Mouse (Mus musculus) CH12.LX (cell line): ENCODE measurements around the gene Tmem44.

ENCODE experiments used
- BHLHE40 ChIP-seq: IDR thresholded peaks from 2 replicates; pipeline ENCODE4 v1.6.1; 2011; ENCODE audit warnings: mild to moderate bottlenecking, low read depth, low read length, improper control_type of control experiment
- CHD2 ChIP-seq: IDR thresholded peaks from 2 replicates; pipeline ENCODE4 v1.6.1; 2011; ENCODE audit warnings: low read length, improper control_type of control experiment
- MAFK ChIP-seq: IDR thresholded peaks from 2 replicates; pipeline ENCODE4 v1.6.1; 2011; ENCODE audit warnings: low read length, improper control_type of control experiment; ENCODE audit not compliant: insufficient replicate concordance
- MYC ChIP-seq: IDR thresholded peaks from 2 replicates; pipeline ENCODE4 v1.6.1; 2011; ENCODE audit warnings: low read depth, mild to moderate bottlenecking, improper control_type of control experiment, low read length
- RAD21 ChIP-seq: IDR thresholded peaks from 2 replicates; pipeline ENCODE4 v1.6.1; 2011; ENCODE audit warnings: low read depth, mild to moderate bottlenecking, low read length, improper control_type of control experiment, moderate library complexity
- SMC3 ChIP-seq: IDR thresholded peaks from 2 replicates; pipeline ENCODE4 v1.6.1; 2011; ENCODE audit warnings: low read depth, low read length, improper control_type of control experiment
- ZC3H11A ChIP-seq: IDR thresholded peaks from 2 replicates; pipeline ENCODE4 v1.6.1; 2012; ENCODE audit warnings: low read depth, mild to moderate bottlenecking, inconsistent platforms, low read length, improper control_type of control experiment

DNA sequence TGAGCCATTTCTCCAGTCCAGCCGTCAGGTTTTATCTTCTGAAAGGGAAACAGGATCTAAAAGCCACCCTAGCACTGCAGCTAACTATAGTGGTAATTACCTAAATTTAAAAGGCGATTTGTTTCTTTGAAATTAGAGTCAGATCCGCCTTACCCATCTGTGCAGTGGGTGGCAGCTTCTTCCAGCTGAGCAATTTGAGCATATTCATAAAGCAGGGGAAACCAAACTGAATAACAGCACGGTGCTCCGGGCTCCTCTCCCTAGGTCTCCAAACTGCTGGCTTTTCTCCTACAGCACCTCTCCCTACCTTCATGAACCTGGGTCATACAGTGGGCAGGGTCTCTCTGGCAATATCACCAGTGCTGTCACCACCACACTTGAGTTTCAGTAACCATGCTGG lies 2.4 kb downstream of the Tmem44 start:
- TF ChIP-seq SMC3 (no peak), MAFK (no peak), RAD21 (no peak), BHLHE40 (no peak), MYC (no peak), ZC3H11A (no peak), CHD2 (no peak)
